ENCODE assay signal across 8 mouse cellular contexts in the genomic region with DNA sequence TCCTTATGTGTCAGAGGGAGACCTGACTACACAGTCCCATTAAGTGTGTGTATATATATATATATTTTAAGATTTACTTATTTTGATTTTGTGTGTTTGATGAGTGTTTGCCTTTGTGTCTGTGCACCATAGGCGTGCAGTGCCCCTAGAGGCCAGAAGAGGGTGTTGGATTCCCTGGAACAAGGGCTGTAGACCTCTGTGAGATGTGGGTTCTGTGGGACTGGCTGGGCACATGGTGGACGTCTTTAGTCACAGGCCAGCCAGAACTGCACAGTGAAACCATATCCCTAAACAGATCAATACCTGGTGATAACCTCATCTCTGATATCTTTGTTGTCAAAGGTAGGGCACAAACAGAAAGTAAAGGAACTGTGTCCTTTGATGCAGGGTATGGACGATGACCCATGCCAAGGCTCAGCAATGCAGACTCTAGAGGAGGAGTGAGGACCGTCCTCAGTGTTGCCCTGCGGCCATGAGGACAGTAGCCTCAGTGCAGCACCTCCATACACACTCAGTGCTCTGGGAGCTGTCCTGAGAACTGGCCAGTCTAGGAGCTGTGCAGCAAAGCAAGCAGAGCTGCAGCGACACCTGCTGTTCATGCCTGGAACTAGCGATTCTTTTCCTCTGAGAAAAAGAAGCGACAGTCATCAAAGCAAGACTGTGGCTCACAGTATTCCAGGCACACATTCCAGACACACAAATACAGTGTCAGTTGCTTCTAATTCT. TPM values are rescaled to one million over a fixed set of nuclear protein-coding genes. Genes with fewer than 3 reads are reported as not detected.
DNase-seq lines count a peak whose midpoint lies in the region; ATAC-seq and TF ChIP-seq lines count a peak whose summit lies in the region.
"Had no signal": no experiment of that assay in that cellular context is flagged by ENCODE, and none has a peak within 500 bp of the region (broad histone marks: within the 10 kb centered on the region; RNA-seq: fewer than 3 reads in every experiment).

No protein-coding gene starts in this region.

- H3K4me2 ChIP-seq in forebrain, embryonic 13.5 days, result no peak overlapping the region
- no peak overlapping the region for H3K4me2 ChIP-seq in hindbrain, postnatal 0 days (ENCODE audit: low read depth, low read length)
- H3K4me2 ChIP-seq: limb, embryonic 13.5 days had no signal

- peak; percentile 86 for TF ChIP-seq CTCF in Patski (IDR thresholded peaks at IDR 0.05)
- TF ChIP-seq CTCF in hindbrain, postnatal 0 days (IDR thresholded peaks at IDR 0.05; ENCODE audit: low read depth), result peak; percentile 93

- POLR2A ChIA-PET in Patski (lab: Charles Lee), result no interaction called here

- in situ Hi-C loops in Patski (cut with MboI; ENCODE audit: low pct_unique_long_range_greater_than_20kb), result loop anchor here (10.0 kb wide), 2 partner anchors 124 to 204 kb away; a partner anchor contains a TSS

- H3K9me3 ChIP-seq in forebrain, embryonic 13.5 days (replicated peaks), result peaks cover 7% of the 10 kb centered on the region; the same call in 1 of the 2 replicates
- H3K9me3 ChIP-seq in hindbrain, postnatal 0 days (ENCODE audit: low read length), result no peaks in the 10 kb centered on the region
- peaks cover 6% of the 10 kb centered on the region; the same call in 1 of the 2 replicates for H3K9me3 ChIP-seq in midbrain, embryonic 10.5 days (replicated peaks)

- H3K27me3 ChIP-seq in Patski, result no peaks in the 10 kb centered on the region
- H3K27me3 ChIP-seq in forebrain, embryonic 13.5 days, result no peaks in the 10 kb centered on the region
- H3K27me3 ChIP-seq in hindbrain, postnatal 0 days (ENCODE audit: insufficient read depth, low read length), result no peaks in the 10 kb centered on the region
- no peaks in the 10 kb centered on the region for H3K27me3 ChIP-seq in midbrain, embryonic 10.5 days (ENCODE audit: low read depth, poor library complexity, severe bottlenecking)
- H3K27me3 ChIP-seq: limb, embryonic 13.5 days had no signal

- H3K4me3 ChIP-seq in forebrain, embryonic 13.5 days, result no peak overlapping the region
- H3K4me3 ChIP-seq in hindbrain, postnatal 0 days (ENCODE audit: low read length), result no peak overlapping the region
- H3K4me3 ChIP-seq in midbrain, embryonic 10.5 days, result no peak overlapping the region
- H3K4me3 ChIP-seq: limb, embryonic 13.5 days had no signal

- no peaks in the 10 kb centered on the region for H3K4me1 ChIP-seq in forebrain, embryonic 13.5 days
- no peaks in the 10 kb centered on the region for H3K4me1 ChIP-seq in hindbrain, postnatal 0 days (ENCODE audit: insufficient read depth, low read length)
- H3K4me1 ChIP-seq in midbrain, embryonic 10.5 days, result no peaks in the 10 kb centered on the region

- no peak overlapping the region for H3K27ac ChIP-seq in forebrain, embryonic 13.5 days
- H3K27ac ChIP-seq in hindbrain, postnatal 0 days, result no peak overlapping the region
- no peak overlapping the region for H3K27ac ChIP-seq in midbrain, embryonic 10.5 days (replicated peaks)
- H3K27ac ChIP-seq: limb, embryonic 13.5 days had no signal

- no peak for ATAC-seq in Patski
- peak; percentile 77 for ATAC-seq in forebrain, embryonic 13.5 days
- ATAC-seq in hindbrain, postnatal 0 days, result peak; percentile 88

- DNase-seq in Patski (ENCODE audit: low read depth, low spot score), result no peak
- peak; percentile 62 for DNase-seq in c-Kit-positive CD71-positive TER-119-positive erythroid progenitor cells, embryonic 14.5 days (ENCODE audit: low spot score)
- peak; percentile 90 for DNase-seq in hindbrain, postnatal 0 days (ENCODE audit: low spot score)
- DNase-seq in left cerebral cortex, postnatal 36 days (ENCODE audit: low spot score in 2 of 2), result peak; percentile 61 to 70
- DNase-seq in midbrain, embryonic 10.5 days (ENCODE audit: low spot score), result peak; percentile 69
- DNase-seq in spleen, adult 18-20 months, result peak; percentile 27 to 60

- H3K36me3 ChIP-seq in forebrain, embryonic 13.5 days (ENCODE audit: poor library complexity, severe bottlenecking), result peaks cover 40% of the 10 kb centered on the region
- no peaks in the 10 kb centered on the region; the same call in 1 of the 2 replicates for H3K36me3 ChIP-seq in hindbrain, postnatal 0 days (ENCODE audit: insufficient read depth, low read length)
- H3K36me3 ChIP-seq in midbrain, embryonic 10.5 days, result peaks cover 73% of the 10 kb centered on the region

- 62% methylated on average over 8 of the region's 8 CpGs for WGBS in forebrain, embryonic 13.5 days
- 54% methylated on average over 8 of the region's 8 CpGs for WGBS in hindbrain, postnatal 0 days
- 66% methylated on average over 8 of the region's 8 CpGs for WGBS in midbrain, embryonic 10.5 days

- intact Hi-C loops in left cerebral cortex, postnatal 36 days (cut with DNase I), result loop anchor here (2.0 to 5.0 kb wide), 2 partner anchors 112 to 234 kb away; a partner anchor contains a TSS

- H3K9ac ChIP-seq in forebrain, embryonic 13.5 days, result no peak overlapping the region
- no peak overlapping the region for H3K9ac ChIP-seq in hindbrain, postnatal 0 days (replicated peaks; ENCODE audit: low read length)
- H3K9ac ChIP-seq: limb, embryonic 13.5 days had no signal

- CTCF ChIA-PET in Patski (lab: Charles Lee), result interaction anchor here (0.8 to 2.2 kb wide), 8 partner anchors 8 to 89 kb away, joined by 3 to 5 read pairs (median 4); no protein-coding TSS in a partner anchor

RNA-seq across cellular contexts. Expression of a gene that starts 40.2 kb away (rescaled TPM):
- not detected for polyA plus RNA-seq in Patski (2021)
- polyA plus RNA-seq in forebrain, embryonic 13.5 days (2015; fragmentation: Nextera tagmentation; extraction: Ambion mirVana), result 0.38 and 0.75 TPM in 2 replicates
- 2.1 TPM in 2 replicates for total RNA-seq in hindbrain, postnatal 0 days (2014; rRNA removed)
- polyA plus RNA-seq in hindbrain, postnatal 0 days (2015; fragmentation: Nextera tagmentation; extraction: Ambion mirVana), result 1.7 and 1.8 TPM in 2 replicates
- under 1 TPM; 0.48 to 0.49 TPM for total RNA-seq in left cerebral cortex, postnatal 36 days (2021)
- polyA plus RNA-seq in midbrain, embryonic 10.5 days (2016; fragmentation: Nextera tagmentation; extraction: Ambion mirVana), result 0.16 and 0.25 TPM in 2 replicates

RNA-seq across cellular contexts. Expression of a gene that starts 51.5 kb away (rescaled TPM):
- 105 TPM for polyA plus RNA-seq in Patski (2021)
- polyA plus RNA-seq in forebrain, embryonic 13.5 days (2015; fragmentation: Nextera tagmentation; extraction: Ambion mirVana), result 9.1 and 11.3 TPM in 2 replicates
- total RNA-seq in hindbrain, postnatal 0 days (2014; rRNA removed), result 73.4 and 89.6 TPM in 2 replicates
- 10.3 and 10.5 TPM in 2 replicates for polyA plus RNA-seq in hindbrain, postnatal 0 days (2015; fragmentation: Nextera tagmentation; extraction: Ambion mirVana)
- 100 to 1,000 TPM; 205 to 222 TPM for total RNA-seq in left cerebral cortex, postnatal 36 days (2021)
- polyA plus RNA-seq in midbrain, embryonic 10.5 days (2016; fragmentation: Nextera tagmentation; extraction: Ambion mirVana), result 11.1 and 12.1 TPM in 2 replicates
